Mouse (Mus musculus) v-Abl transformed pro-B cells (cell line): ENCODE measurements at regions not wholly inside any gene's neighbourhood (a gene's known extent, or its start where the extent isn't known, plus 50 kb on each side); places are given as distances from the start of the nearest gene placed in this dataset.

Source experiments
- in situ Hi-C, 2 experiments: fragments of 400-800 bp; cut with MboI; formaldehyde crosslinking; loops; one replicate each; pipeline ENCODE4 v1.15.1; 2025; ENCODE audit not compliant: unreplicated experiment in 2 of 2

GRCm38 (mm10) chr1:61135597-61136545, 158.1 kb downstream of the Icos start:
- in situ Hi-C loops, result no loop called here

GRCm38 (mm10) chr1:61137210-61137885, 159.6 kb downstream of the Icos start:
- in situ Hi-C loops, result no loop called here

- in situ Hi-C loops, result no loop called here
Measured at GRCm38 (mm10) chr1:61137954-61138353, 160.2 kb downstream of the Icos start.

- in situ Hi-C loops, result no loop called here
Measured at GRCm38 (mm10) chr1:61139291-61139983, 161.7 kb downstream of the Icos start.

GRCm38 (mm10) chr1:61139984-61140648, 162.4 kb downstream of the Icos start:
- in situ Hi-C loops, result no loop called here

- in situ Hi-C loops, result no loop called here
Measured at GRCm38 (mm10) chr1:61140870-61141591, 163.3 kb downstream of the Icos start.

GRCm38 (mm10) chr1:61141592-61141930, 163.8 kb downstream of the Icos start:
- in situ Hi-C loops, result no loop called here

- in situ Hi-C loops, result no loop called here
Measured at GRCm38 (mm10) chr1:61141952-61142351, 164.2 kb downstream of the Icos start.

- in situ Hi-C loops, result no loop called here
Measured at GRCm38 (mm10) chr1:61143030-61143753, 165.5 kb downstream of the Icos start.

GRCm38 (mm10) chr1:61143754-61144066, 166.0 kb downstream of the Icos start:
- in situ Hi-C loops, result no loop called here

- in situ Hi-C loops, result no loop called here
Measured at GRCm38 (mm10) chr1:61145013-61145412, 167.3 kb downstream of the Icos start.

- in situ Hi-C loops, result no loop called here
Measured at GRCm38 (mm10) chr1:61145572-61145971, 167.8 kb downstream of the Icos start.

DNA sequence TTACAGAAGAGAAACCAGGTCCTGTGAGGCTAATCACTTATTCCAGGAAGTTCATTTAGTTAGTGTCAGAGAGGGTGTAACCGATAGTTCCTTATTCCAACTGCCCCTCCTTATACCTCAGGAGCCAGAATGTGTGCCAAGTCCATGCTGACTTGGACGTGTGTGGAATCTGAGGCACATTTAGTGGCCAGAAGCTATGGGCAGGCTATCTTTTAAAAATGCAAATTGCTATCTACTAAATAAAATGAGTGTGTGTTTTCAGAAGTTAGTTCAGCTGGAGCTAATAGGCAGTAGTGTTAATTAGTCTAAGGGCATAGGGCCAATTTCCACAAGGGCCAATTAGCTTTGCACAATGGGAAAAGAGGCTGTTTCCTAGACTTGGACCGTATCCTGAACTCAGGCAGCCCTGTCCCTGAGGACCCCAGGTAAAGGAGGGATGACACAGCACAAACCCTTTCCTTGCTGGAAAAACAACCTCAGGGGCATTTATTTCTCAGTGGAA, 168.5 kb downstream of the Icos start:
- in situ Hi-C loops, result no loop called here

DNA sequence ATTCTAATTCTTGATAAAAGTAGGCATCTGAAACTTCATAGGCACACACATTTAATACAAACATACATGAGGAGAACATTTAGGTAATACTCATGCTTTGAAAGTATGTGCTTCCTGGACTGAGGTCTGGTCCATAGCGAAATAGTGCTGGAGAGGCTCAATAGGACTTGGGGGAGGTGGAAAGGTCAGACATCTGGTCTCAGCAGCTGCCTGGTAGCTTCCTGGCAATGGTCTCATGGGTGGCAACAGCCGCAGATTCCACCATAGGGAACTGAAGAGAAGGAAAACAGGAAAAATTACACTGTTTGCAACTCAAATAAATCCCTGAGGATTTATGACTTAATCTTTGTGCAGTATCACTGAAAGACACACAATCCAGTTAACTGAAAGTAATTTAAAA, 174.0 kb downstream of the Icos start:
- in situ Hi-C loops, result no loop called here

GRCm38 (mm10) chr1:61152157-61152556, 174.4 kb downstream of the Icos start:
- in situ Hi-C loops, result no loop called here

GRCm38 (mm10) chr1:61154216-61154615, 176.5 kb downstream of the Icos start:
- in situ Hi-C loops, result no loop called here

- in situ Hi-C loops, result no loop called here
Measured at GRCm38 (mm10) chr1:61157271-61157670, 179.5 kb downstream of the Icos start.

GRCm38 (mm10) chr1:61160505-61160904, 182.8 kb downstream of the Icos start:
- in situ Hi-C loops, result no loop called here

- in situ Hi-C loops, result no loop called here
Measured at GRCm38 (mm10) chr1:61164271-61164670, 186.5 kb downstream of the Icos start.
